Mouse (Mus musculus) liver, adult 2 months (tissue): ENCODE results near the gene Noct.

Source experiments
- CTCF ChIP-seq: fragments of 200-500 bp; IDR thresholded peaks from 2 replicates; pipeline ENCODE4 v1.5.1; 2011; ENCODE audit warnings: low read depth, low read length, control low read depth
- POLR2A ChIP-seq: fragments of 200-500 bp; IDR thresholded peaks from 2 replicates; pipeline ENCODE4 v1.6.1; 2011; ENCODE audit warnings: low read length, control low read depth; ENCODE audit not compliant: insufficient read depth; ENCODE audit errors: extremely low read depth

- TF ChIP-seq CTCF (no peak), POLR2A (no peak)
These were observed 11.1 kb upstream of the Noct start for GRCm38 (mm10) chr3:51213111-51213510.
